Mouse (Mus musculus): ENCODE measurements at regions not wholly inside any gene's neighbourhood (a gene's known extent, or its start where the extent isn't known, plus 50 kb on each side); places are given as distances from the start of the nearest gene placed in this dataset.
"Not testable (repeated sequence)": the region's sequence is repeated elsewhere in the genome, so short reads cannot be mapped to it uniquely, and the experiment has no call there.

GRCm38 (mm10) chr9:41429711-41430390 is 268.4 kb upstream of the Ubash3b start:
- DNase-seq, result no peak

DNA sequence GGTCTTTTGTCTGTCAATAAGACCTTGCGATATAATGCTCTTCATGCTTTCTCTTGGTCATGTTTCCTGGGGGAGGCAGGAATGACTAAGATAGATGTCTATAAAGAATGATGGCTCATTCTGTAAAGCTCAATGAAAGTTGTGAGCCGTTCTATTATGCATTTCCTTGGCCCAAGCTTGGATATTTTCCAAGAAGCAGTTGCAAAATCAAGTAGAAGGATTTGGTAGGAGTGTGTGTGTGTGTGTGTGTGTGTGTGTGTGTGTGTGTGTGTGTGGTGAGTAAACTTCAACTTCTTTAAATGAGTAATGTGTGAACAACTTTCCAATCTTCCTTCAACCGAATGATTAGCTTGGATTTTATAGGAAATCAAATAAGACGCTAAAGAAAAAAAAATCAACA is 267.7 kb upstream of the Ubash3b start:
- DNase-seq, result no peak

- DNase-seq, result no peak
These were observed 265.2 kb upstream of the Ubash3b start for GRCm38 (mm10) chr9:41426698-41427097.

DNA sequence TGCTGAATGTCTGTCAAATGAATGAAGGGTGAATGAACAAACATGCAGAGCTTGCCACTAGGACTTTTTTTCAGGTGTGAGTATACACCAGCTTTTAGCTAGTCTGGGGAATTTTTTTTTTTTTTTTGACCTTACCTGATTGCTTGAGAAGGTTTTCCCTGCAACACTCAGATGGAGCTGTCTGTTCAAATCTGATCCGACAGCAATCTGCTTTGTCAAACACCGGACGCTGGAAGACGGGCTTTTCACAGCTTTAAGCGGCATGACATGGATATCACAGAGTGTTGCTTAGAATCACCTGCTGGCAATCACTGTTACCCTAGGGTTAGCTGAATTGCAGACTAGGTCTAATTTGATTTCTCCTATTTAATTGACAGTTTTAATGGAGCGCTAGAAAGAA is 263.7 kb upstream of the Ubash3b start:
- no peak for DNase-seq

GRCm38 (mm10) chr9:41413791-41414190 is 252.3 kb upstream of the Ubash3b start:
- no peak for DNase-seq

DNA sequence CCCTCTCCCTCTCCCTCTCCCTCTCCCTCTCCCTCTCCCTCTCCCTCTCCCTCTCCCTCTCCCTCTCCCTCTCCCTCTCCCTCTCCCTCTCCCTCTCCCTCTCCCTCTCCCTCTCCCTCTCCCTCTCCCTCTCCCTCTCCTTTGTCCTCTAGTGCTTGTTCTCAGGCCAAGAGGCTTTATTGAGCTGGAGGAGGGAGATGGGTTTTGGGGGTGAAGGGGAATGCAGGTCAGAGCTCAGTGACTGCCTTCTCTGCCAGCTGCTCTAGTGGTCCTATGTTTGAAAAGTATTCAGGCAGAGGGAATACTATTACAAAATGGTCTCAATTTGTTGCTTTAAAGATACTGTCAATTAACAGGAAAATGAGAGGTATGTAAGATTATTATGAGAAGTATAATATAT is 251.6 kb upstream of the Ubash3b start:
- not testable (repeated sequence) for DNase-seq

- no peak for DNase-seq
These were observed 250.8 kb upstream of the Ubash3b start for GRCm38 (mm10) chr9:41412174-41412757.

GRCm38 (mm10) chr9:41408301-41408700 is 246.8 kb upstream of the Ubash3b start:
- DNase-seq, result no peak

DNA sequence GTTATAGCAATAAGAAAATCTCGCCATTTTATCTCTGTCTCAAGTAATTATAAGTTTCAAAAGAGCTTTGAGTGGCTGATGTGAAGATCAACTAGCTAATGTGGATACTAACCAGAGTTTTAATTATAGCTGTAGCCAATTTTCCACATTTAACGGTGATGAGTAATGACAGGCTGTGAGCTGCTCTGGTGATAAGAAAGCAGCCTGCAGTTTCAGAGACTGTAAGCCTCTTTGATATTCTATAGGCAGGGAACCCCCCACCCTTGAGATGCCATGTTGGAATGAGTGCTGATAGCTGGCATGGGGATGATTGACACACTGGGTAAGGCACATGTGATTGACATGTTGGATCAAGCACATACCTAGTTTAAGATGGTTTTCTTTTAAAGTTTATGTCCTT is 245.6 kb upstream of the Ubash3b start:
- DNase-seq, result no peak

- no peak for DNase-seq
These were observed 241.4 kb upstream of the Ubash3b start for GRCm38 (mm10) chr9:41402942-41403341.

- DNase-seq, result no peak
These were observed 239.5 kb upstream of the Ubash3b start for GRCm38 (mm10) chr9:41400950-41401349.

GRCm38 (mm10) chr9:41395471-41395870 is 234.0 kb upstream of the Ubash3b start:
- DNase-seq, result no peak

GRCm38 (mm10) chr9:41391591-41392320 is 230.3 kb upstream of the Ubash3b start:
- DNase-seq, result peak; percentile 19

DNA sequence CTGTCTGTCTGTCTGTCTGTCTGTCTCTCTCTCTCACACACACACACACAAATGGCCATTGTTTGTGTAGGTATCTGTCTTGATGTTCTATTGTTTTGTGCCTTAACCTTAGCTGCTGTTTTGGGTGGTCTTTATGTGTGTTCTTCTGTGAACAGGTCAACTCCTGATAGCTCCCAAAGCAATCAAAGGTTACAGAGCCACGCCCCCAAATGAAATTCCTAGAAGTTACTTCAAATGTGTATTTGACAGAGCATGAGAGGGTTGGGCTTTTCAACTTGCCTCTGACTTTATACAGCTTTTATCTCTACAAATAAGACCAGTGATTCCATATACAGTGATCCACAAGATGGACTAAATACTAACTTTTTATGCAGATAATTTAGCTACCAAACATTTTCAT is 217.8 kb upstream of the Ubash3b start:
- no peak for DNase-seq

DNA sequence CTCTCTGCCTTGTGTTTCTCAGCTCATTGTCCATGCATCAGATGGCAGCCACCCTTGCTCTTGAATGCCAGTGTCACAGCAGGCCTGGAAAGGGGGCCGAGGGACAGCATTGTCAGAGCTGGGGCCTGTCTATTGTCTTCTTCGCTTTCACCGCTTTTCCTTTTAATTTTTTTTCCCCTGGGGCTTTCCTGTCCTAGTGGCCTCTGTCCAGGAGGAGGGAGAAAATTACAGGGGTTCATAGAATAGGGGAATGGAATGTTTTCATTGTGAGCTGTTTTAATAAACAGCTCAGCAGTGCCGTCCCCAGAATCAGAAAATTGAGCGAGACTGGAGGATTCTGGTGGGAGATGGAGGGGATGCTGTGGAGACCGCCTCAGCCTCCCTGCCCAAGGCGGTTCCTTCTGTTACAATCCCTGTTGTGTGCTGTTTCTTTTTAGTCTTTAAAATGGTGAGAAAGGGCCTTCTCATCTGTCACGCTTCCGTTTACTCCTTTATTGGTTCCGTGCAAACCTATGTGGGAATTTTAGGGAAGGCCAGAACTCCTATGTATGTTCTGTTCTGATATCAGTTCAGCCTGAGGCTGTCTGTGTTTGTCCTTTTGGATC is 217.2 kb upstream of the Ubash3b start:
- DNase-seq, result peak; percentile 29

GRCm38 (mm10) chr9:41377701-41378626 is 216.5 kb upstream of the Ubash3b start:
- DNase-seq, result peak; percentile 24

DNA sequence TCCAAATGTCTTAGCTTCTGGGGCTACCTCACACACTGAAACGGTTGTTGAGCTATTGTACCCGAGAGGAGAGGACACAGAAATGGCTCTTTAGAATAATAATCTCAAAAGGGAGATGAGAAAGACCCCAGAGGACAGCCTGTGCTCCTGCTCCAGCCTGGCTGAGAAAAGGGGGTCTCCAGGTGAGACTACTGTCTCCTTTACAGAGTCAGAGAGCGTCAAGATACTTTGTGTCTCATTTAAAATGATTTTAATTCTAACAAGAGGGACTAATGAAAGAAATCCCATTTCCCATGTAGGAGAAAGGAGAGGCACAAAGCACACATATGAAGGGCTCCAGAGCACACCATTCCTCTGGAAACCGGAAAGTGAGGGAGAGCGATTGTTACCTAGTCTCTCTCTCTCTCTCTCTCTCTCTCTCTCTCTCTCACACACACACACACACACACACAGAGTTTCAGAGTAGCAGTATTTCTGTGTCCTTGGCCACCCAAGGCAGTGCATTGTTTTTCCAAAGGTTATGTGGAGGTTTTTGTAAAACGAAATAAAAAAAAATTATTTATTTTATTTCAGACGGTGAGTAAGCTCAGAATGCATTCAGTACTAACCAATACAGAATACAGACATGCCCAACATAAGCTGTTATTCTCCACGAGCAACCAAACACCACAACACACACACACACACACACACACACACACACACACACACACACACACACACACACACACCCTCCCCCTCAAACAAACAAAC is 215.6 kb upstream of the Ubash3b start:
- DNase-seq, result peak; percentile 26

GRCm38 (mm10) chr9:41375984-41376651 is 214.6 kb upstream of the Ubash3b start:
- peak; percentile 86 for DNase-seq

- DNase-seq, result no peak
These were observed 213.3 kb upstream of the Ubash3b start for GRCm38 (mm10) chr9:41374591-41375481.

DNA sequence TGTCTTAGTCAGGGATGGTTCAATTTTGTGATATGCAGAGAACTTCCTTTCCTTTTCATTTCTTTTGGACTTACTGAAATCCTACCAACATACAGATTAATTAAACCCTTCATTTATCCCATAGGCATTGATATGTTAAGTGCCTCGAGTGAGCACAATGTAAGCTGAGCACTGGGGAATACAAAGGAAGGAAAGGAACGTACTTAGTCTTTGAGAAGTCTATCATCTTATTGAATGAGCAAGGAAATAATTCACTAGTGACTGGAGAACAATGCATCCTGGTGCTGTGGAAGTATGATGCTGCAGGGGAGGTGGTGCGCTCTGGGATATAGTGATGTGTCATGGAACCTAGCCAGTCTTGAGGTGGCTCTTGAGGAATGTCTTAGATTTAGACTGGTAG is 204.9 kb upstream of the Ubash3b start:
- DNase-seq, result no peak
